Mouse (Mus musculus): ENCODE measurements at regions not wholly inside any gene's neighbourhood (a gene's known extent, or its start where the extent isn't known, plus 50 kb on each side); places are given as distances from the start of the nearest gene placed in this dataset.

DNA sequence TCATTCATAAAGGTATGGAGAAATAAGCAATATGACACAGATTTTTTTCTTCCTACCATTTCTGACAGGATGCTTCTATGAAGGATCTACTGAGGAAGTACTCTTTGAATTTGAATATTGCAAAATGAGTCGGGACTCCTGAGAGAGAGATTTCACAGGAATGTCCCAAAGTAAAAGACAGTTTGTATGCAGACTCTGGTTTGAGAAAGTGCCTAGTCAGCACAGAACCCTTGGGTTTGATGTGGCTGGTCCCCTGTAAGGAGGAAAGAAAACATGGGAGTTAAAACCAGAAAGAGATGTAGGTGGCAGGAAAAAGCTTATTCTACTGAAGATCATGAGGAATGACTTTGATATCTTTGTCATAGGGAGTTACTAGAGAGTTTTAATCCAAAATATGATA is 405.6 kb upstream of the Klf4 start:
- DNase-seq (ENCODE audit: low spot score in 2 of 2): no peak

DNA sequence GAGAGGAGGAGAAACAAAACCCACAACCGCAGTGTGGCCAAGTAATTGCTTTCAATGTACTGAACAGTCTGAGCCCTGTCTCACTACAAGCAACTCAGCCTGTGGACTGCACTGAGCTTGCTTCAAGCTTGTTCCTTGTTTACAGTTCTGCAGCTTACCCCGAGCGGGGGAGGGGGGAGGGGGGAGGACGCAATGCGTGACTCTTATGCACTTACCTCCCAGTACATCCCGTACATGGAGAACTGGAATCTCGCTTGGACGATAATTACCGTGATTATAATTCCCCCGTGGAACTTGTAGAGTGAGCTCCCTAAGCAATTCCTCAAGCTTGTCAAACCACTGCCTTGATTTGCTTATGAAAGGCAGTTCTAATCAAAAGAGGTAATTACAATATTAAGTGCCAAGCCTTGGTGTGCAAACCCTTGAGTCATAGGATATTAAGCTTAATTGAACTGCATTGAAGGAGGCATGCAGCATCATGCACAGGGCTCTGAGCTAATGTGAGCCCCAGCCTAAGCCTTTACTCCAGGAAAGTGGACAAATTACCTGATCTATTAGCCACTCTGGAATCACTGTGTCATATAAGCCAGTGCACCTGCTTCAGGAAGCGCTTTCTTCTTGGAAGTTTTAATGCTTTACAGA is 397.0 kb upstream of the Klf4 start:
- DNase-seq (ENCODE audit: low spot score in 2 of 2): no peak

DNA sequence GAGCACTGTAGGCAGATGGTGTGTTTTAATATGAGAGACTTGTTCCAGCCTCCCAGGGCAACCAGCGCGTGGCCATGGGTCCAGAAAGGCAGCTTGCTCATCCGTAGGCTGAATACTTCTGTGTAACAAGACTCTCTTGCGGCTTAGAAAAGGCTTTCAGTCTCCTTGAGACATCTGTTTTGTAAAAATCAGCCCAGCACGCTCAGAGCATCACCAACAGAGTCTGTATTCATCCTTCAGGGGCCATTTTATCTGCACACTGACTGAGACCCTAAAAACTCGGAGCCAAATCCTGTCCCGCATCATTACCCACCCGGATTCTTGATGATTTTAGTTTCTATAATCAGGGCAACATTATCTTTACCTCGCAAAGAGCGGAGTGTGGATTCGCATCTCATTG is 396.4 kb upstream of the Klf4 start:
- DNase-seq (ENCODE audit: low spot score in 2 of 2): no peak

DNA sequence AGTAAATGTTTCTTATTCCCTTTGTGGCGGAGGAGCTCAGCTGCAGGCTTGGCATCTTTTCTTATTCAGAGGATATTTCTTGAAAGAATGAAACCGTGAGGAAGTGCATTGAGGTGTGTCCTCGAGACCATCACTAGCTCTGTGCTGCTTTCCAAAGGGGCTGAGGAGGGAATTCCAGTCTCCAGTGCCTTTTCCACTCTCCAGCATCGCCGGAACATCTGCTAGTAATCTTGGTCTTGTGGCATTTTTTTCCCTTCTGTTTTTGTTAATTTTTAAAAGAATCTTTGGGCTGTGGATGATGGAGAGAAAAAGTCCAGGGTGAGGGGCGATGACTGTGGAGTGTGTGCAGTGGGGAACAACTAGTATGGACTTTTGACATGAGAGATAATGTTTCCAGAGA is 395.9 kb upstream of the Klf4 start:
- DNase-seq (ENCODE audit: low spot score in 2 of 2): no peak

DNA sequence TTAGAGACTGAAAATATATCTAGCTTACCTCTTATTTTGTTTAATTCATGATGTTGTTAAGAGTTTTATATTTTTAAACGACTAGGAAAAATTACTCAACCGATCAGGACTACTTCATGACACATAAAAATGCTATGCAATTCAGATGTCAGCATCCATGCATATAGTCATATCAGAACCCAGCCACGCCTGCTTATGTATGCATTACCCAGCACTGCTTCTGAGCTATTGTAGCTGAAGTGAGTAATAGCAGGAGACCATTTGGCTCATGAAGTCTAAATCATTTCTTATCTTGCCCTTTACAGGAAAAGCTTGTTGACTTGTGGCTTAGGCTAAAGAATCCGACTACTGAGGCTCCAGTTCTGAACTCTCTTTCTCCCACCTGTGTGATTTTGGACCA is 395.1 kb upstream of the Klf4 start:
- no peak for DNase-seq (ENCODE audit: low spot score in 2 of 2)

GRCm38 (mm10) chr4:55924974-55925373 is 392.7 kb upstream of the Klf4 start:
- no peak for DNase-seq (ENCODE audit: low spot score in 2 of 2)

- no peak for DNase-seq (ENCODE audit: low spot score in 2 of 2)
These were observed 389.0 kb upstream of the Klf4 start for GRCm38 (mm10) chr4:55921217-55921616.

DNA sequence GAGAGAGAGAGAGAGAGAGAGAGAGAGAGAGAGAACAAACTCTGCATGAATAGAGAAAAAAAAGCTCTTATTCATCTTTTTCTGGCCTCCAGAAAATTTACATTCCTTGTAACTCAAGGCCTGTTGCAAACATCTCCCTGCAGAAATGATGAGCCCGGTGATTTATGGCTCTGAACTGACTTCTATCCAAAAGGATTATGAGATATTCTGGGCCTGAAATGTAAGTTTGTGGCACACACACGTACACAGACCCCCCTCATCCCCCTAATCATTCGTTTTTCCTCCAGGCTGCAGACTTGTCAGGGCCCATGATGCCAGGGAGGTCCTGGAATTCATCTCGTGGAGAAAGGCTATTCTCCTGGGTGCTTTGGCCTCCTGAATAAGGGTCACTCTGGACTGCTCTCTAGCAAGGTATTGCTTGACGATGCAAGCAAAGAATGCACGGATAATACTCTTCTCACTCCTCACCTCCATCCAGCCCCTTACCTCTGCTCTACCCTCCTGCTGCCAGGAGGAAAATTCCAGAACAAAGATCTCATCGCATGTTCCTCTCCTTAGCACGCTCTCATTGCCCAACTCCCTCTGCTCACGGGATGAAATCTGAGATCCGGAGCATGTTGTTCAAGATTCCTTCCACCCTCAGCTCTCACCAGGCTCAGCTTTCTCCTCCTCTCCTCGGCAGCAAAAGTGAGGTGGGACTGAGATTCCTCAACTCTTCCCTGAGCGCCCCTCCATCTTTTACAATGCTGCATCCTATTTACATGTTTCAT is 362.0 kb upstream of the Klf4 start:
- DNase-seq (ENCODE audit: low spot score in 2 of 2): no peak

DNA sequence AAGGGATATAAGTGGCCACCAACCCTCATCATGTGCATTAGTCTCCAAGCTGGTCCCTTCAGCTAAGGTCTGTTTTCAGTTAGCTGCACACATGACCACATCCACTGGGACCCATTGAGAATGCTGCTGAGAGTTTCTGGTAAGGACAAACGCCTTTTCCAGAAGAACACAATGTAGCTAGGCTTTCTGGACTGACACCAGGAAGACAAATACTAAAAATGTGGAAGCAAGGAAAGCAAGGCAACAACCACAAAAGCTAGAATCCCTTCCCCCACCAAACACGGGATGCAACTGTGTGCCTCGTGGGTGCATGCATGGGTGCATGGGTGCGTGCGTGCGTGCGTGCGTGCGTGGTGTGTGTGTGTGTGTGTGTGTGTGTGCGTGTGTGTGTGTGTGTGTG is 359.4 kb upstream of the Klf4 start:
- no peak for DNase-seq (ENCODE audit: low spot score in 2 of 2)

DNA sequence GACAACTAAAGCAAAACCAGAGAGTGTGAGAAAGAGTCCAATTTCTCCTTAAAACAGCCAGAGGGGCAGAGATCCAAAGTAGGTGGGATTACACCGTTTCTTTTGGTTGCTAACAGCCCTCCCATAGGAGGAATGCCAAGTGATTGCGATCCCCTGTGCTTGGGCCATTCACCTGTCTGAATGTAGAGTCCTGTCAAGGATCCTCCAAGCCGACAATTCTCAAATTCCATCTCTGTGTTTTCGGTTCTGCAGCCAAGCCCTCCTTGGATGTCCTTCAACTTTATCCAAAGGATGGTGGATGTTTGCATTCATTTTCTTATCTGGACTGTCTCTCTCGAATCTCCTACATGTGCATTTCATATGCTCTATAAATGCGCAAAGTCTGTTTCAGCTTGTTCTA is 355.3 kb upstream of the Klf4 start:
- no peak for DNase-seq (ENCODE audit: low spot score in 2 of 2)

GRCm38 (mm10) chr4:55882541-55882940 is 350.3 kb upstream of the Klf4 start:
- DNase-seq (ENCODE audit: low spot score in 2 of 2): no peak

DNA sequence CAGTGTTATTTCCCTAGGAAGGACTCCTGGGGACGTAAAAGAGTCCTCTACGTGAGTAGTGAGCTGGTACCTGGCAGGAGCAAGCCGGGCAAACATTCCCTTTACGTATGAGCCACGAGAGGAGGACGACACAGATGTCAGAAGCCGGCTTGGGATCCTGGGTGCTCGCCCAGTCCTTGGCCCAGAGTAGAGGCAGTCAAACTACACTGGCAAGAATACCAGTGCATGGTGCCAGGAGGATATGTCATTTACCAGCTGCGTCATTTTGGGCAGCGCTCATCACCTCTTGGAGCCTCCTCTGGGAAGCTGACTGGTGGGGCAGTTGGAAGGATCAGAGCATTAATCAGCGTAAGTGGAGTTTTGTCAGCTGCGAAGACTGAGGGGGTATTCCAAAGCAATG is 343.0 kb upstream of the Klf4 start:
- no peak for DNase-seq (ENCODE audit: low spot score in 2 of 2)

DNA sequence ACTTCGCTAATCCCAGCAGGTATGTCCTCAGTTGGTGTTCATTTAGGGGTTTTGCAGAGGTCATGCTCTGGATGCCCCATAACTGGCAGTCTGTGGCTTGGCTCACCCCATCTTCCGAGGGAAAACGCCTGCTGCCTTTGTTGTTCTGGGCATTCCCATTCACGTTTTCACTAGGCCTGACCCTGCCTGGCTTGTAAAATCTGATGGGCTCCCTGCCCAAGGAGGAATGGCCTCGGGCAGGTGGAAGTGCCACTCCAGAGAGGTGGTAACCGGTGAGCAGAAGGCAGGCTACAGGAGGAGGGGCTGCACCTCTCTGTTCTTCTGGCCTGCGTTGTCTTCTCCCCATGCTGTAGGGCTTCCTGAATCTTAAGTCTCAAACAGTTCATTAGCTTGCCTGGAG is 342.6 kb upstream of the Klf4 start:
- DNase-seq (ENCODE audit: low spot score in 2 of 2): no peak

DNA sequence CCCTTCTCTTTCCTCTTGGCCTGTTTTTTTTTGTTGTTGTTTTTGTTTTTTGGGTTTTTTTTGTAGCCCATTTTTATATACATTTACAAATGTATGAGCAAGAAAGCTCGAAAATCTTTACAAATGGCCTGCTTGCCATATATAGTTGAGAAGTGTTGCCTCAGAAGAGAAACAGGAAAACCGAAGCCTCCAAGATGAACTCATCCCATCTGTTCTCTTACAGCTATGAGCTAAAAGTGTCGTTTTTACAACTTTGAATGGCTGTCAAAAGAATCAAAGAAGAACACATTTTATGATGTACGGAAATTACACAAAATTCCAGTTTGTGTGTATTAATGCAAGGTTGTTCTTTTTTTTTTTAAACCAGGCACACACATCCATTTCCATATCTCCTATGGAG is 342.0 kb upstream of the Klf4 start:
- DNase-seq (ENCODE audit: low spot score in 2 of 2): no peak

DNA sequence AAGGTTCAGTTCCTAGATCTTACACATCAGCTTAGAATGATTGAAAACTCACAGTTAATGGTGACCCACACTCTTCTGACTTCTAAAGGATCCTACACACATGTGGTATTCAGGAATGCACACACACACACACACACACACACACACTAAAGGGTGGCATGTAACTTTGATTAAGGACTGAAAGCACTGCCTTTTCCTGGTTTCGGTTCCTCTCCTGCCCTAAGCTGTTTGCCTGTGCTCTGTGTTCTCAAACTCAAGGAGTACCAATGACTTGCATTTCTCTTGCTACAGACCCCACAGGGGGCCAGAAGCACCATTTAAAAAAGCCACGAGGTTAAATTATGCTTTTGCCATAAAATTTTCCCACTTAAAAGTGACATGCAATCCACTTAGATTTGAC is 327.8 kb upstream of the Klf4 start:
- no peak for DNase-seq (ENCODE audit: low spot score in 2 of 2)

DNA sequence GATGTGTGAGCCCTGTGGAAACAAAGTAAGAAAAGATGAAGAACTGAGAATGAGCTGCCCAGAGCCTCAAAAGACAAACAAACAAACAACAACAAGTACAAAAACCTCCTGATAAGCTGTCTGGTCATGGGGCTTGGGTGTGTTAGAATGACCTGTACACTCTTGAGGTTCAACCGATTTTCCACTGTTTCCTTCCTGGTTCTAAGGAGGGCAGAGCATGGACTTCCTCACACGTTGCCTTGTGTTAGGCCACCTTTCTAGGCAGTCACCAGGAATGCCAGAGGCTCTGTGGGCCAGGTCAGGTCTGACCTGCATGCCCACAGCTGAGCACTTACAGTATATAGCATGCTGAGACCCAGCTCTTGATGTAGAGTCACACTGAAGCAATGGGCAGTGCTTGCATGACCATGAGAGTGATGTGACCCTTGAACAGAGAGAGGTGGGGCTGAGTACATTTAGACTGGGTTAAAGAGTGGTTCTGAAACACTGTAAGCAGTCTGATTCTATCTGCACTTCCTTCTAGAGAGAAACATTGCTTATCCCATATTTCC is 327.0 kb upstream of the Klf4 start:
- DNase-seq (ENCODE audit: low spot score in 2 of 2): no peak

DNA sequence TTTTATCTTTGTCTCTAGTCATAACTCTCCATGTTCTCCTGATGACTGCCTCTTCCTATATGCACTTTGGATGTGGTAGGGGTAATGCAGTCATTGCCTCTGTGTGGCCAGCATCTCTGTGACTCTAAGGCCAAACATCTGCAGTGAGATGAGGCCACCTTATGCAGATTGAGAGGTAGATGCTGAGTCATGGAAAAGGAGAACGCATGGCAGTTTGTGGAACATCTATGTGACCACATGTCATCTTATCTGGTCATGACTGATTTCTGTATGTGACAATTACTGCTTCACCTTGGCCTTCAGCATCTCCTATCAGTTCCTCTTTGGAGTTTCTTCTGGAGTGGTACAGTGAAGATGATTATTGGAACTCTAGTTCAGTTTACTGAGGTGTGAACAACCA is 319.2 kb upstream of the Klf4 start:
- no peak for DNase-seq (ENCODE audit: low spot score in 2 of 2)

- no peak for DNase-seq (ENCODE audit: low spot score in 2 of 2)
These were observed 318.8 kb upstream of the Klf4 start for GRCm38 (mm10) chr4:55851027-55851426.

- DNase-seq (ENCODE audit: low spot score in 2 of 2): no peak
These were observed 311.6 kb upstream of the Klf4 start for GRCm38 (mm10) chr4:55843727-55844401.

DNA sequence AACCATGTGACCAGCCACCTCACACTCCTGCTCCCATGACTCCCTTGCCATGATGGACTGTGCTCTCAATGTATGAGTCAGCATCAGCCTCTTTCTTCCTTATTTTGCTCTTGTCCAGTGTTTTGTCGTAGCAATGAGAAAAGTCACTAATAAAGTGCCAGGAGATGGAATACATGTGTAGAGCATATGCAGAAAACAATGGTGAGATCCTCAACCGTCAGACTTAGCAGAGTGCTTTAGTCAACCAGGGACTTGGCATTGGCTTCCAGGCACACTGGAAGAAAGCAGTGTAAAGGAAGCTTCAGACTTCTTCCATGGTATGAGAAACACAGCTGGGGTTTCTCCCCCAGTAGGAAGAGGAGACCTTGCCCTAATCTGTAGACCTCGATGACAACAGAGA is 306.3 kb upstream of the Klf4 start:
- no peak for DNase-seq (ENCODE audit: low spot score in 2 of 2)

DNA sequence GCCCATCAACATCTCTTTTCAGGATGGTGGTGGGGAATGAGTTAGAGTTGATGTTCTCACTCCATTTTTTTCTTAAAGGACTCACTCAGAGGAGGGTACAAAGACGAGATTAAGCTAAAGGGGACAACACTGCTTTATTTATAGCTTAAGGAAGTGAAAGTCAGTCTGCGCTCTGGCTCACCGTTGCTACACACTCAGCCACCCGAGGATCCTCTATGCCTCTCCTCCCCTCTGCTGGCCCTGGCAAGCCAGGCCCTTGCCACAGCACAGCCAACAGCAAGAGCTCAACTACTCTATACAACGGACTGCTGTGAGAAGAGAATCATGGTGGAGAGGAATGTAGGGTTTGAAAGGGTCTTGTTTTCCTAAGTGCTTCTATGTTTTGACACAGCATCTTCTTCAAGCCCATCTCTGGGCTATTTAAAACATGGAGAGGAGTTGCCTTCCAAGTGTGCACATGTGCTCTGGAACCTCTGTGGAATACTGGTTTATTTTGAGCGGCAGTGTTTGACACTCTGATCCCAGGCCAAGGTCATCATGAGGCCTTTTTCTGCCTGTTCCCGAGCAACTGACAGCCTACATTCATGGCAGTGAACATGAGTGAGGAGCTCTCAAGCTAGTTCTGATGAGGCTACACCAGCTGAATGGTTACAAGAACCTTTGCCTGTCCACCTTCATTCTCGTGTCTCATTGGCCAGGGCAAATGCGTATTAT is 291.9 kb upstream of the Klf4 start:
- peak; percentile 58 to 68 for DNase-seq (ENCODE audit: low spot score in 2 of 2)

DNA sequence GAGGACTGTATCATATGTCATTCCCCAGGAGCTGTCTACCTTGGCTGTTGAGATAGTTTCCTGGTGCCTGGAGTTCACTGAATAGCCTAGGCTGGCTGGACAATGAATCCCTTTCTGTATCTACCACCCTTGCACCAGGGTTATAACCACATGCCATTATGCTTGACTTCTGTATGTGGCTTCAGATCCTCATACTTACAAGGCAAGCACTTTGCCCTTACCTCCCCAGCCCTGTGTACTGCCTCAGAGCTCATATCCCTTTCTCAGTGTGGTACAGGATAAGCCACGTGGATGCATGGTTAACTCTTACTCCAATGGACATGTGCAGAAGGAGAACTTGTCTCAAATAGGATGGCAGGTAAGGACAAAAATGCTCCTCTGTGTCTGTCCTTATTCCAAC is 291.3 kb upstream of the Klf4 start:
- no peak for DNase-seq (ENCODE audit: low spot score in 2 of 2)

Data from spleen, postnatal 4 days (tissue).